Mouse (Mus musculus) cerebellum, adult 18-20 months (tissue): ENCODE data around the gene Fam198a.
"Not testable (repeated sequence)": the region's sequence is repeated elsewhere in the genome, so short reads cannot be mapped to it uniquely, and the experiment has no call there.

Experiments
- DNase-seq, 2 experiments: peaks; one replicate each; pipeline ENCODE4 v3.0.0; 2021

Gene Fam198a

GRCm38 (mm10) chr9:121982665-121983064 lies 31.9 kb downstream of the Fam198a start:
- no peak for DNase-seq

DNA sequence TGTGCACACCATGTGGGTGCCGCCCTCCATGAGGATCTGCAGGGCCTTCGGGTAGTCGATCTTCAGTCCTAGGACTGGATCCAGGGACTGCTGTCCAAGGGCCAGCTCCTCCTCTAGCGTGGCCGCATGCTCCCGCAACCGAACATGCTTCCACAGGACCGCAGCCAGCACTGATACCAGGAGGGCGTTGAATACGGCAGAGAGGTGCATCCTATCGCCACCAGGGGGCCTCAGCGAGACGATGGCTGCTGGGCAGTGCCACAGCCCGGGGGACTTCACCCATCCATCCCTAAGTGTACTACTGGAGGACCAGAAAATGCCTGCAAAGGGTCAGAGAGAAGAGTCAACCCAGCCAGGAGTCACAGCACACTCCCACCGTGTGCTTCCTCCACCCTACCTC lies 32.7 kb downstream of the Fam198a start:
- peak; percentile 91 to 93 for DNase-seq

DNA sequence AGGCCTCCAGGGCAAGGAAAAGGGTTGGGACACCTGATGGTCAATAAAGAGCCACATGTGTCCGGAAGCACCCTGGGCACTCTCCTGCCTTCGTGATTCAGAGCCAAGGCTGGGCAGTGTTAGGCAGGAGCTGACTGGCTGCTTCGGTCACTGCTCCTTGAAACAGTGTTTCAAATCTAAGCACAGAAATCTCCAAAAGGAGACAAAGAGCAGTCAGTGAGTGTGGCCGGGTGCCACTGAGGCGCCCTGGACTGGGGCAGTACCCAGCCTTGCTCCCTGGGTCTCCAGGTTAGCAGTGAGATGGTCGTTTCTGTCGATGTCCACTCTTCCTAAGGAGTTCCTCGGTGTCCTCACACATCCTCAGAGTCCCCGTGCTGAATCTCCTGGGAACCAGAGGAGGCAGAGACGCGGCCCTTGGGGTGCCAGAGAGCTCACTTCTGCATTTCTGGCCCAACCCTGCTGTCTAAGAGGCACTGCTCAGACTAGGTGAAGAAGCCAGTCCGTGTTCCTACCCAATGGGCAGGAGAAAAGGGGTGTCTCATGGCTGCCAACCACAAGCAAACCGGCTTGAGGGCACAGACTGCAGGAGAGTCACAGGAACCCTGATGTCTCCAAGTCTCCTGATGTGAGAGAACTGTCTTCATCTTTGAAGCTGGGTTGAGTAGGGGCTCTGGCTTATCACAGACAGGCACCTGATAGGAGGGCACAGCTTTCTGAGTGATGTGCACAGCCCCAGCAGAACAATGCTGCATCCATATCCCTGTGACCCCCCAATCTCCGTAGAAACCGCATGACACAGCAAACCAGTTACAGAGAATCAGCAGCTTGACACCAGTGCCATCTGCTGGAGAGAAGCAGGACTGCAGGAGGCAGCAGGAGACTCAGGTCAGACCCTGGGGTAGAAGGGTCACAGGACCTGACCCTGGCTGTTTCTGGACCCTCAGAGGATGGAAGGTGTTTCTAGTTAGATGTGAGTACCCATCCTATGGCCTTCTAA lies 34.0 kb downstream of the Fam198a start:
- peak; percentile 76 to 81 for DNase-seq

- no peak for DNase-seq
Observed at GRCm38 (mm10) chr9:121988910-121989309, 38.1 kb downstream of the Fam198a start.

DNA sequence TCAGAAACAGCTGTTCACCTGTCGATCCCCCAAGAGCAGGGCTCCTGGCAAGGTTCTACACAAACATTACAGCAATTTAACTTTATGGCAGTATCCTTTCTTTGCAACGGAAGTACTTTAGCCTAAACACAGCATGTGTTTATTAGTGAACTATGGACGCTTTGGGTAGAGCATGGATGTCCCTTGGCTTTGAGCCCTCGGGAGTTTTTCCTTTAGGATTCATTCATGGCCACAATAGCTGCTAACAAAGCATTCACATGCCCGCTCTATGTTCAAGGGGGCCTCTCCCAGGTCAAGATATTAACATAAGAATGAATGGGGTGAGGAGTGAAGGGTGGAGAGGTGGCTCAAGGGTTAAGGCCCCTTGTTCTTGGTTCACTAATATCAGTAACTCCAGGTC lies 38.7 kb downstream of the Fam198a start:
- DNase-seq, result no peak

- no peak for DNase-seq
Observed at GRCm38 (mm10) chr9:121991041-121991440, 40.3 kb downstream of the Fam198a start.

DNA sequence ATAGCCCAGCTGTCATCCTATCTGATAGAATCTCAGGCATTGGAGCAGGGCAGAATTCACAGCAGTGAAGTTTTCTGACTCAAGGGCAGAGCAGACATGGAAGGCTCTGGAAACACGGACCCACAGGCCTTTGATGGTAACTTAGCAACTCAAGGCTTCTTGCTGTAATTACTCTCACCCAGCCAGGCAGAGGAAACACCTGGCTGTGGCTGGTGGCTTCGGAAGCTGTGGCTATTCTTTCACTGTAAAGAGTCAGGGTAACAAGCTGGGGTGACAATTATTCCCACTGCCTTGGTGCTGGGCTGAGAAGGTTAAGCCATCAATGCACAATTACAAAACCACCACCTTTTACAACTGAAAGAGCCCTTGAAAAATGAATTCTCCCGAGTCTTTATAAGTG lies 42.3 kb downstream of the Fam198a start:
- DNase-seq, result no peak

- no peak for DNase-seq
Observed at GRCm38 (mm10) chr9:121995077-121995476, 44.3 kb downstream of the Fam198a start.

DNA sequence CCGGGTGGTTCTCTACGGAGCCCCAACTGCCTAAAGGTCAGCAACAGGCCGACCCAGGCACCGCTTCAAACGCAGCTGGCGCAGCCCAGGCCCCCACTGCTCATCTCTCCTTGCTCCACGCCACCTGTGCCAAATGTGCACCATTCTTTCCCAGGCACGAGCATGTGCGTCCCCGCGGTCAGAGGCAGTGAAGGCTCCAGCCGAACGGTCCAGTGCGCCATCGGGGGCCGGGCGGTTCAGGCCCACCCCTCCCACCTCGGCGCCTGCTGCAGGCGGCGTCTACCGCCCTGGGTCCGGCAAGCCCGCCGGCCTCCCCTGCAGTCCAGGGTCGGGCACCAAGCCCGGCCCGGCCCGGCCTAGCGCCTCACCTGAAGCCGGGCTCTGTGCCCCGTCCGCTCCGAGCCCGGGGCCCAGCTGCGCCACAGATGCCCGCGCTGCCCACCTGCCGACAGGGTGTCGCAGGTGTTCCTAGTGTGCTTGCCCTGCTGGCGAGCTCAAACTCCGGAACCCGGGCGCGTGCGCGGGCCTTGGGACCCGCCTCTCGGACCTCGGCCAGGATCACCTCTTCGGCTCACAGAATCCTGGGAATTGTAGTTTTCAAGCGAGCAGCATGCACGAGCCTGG lies 44.8 kb downstream of the Fam198a start:
- DNase-seq, result peak; percentile 94

GRCm38 (mm10) chr9:121997010-121997409 lies 46.2 kb downstream of the Fam198a start, which contains the start of gene Pomgnt2:
Gene Pomgnt2, minus strand, starts transcription at chr9:121997110.
- no peak for DNase-seq

GRCm38 (mm10) chr9:121997978-121998377 lies 47.2 kb downstream of the Fam198a start:
- no peak for DNase-seq

DNA sequence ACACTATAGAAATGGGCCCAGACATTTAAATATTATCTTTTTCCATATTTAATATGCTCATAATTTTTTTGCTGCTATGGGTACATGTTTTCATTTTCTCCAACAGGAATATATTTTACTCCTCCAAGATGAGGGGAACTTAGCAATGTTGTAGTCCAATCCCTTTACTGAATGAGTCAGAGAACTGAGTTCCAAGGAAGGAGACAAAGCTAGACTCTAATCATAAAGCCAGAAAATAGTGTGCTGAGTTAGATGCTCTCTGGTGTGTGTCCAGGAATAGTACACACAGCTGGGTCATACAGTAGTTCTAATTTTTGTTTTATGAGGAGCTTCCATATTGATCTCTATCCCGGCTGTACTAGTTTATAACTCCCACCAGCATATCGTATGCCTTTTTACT lies 55.4 kb downstream of the Fam198a start:
- no peak for DNase-seq

GRCm38 (mm10) chr9:122006609-122007008 lies 55.8 kb downstream of the Fam198a start:
- no peak for DNase-seq

- DNase-seq, result no peak
Observed at GRCm38 (mm10) chr9:122008876-122009275, 58.1 kb downstream of the Fam198a start.

- no peak for DNase-seq
Observed at GRCm38 (mm10) chr9:122010751-122011150, 60.0 kb downstream of the Fam198a start.

GRCm38 (mm10) chr9:122012816-122013215 lies 62.0 kb downstream of the Fam198a start:
- DNase-seq, result no peak

- no peak for DNase-seq
Observed at GRCm38 (mm10) chr9:122013629-122014028, 62.8 kb downstream of the Fam198a start.

DNA sequence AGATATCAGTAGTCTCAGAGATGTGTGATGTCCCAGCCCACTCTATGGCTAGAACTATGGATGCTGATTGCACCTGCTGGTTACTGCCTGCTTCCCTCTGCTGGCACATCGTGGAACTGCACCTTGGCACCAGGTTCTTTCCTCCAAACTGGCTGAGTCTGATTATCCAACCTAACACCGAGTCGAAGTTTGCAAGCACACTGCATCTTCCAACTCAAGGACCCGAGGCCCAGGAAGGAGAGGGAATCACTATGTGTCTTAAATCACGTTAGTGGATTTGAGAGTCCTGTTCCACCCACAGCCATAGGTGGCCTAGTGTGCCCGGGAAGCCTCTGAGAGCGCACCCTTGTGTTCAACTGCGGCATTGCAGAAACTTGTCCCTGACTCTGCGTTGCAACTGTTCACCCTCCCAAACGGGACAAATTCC lies 63.5 kb downstream of the Fam198a start:
- DNase-seq, result peak; percentile 82 to 85

GRCm38 (mm10) chr9:122018079-122018478 lies 67.3 kb downstream of the Fam198a start:
- no peak for DNase-seq

DNA sequence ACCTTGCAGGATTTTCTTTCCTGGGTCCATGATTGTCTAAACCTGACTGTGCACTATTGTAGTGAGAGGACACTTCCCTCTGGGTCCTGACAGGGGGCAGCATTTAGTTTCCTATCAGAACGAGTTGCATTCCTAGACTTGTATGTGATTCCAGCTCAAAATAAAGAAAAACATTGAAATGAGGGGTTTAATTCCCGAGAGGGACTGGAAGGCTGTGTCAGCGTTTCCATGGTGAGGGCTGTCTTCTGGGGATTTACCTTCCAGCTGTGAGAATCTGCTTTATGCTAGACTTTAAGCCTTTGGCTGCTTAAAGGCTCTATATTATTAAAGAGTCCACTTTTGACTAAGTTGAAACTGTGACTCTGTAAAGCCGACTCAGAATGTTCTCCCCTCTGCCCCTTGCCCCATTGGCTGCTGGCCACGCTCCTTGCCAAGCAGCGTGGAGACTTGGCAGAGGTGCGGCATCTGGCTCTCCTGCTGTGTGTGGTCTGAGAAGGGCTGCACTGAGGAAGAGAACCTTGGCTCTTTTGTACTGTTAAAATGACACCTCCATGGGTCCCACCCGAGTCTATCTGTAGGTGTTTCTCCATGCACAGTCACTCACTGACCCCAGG lies 68.1 kb downstream of the Fam198a start:
- peak; percentile 83 to 86 for DNase-seq

- no peak for DNase-seq
Observed at GRCm38 (mm10) chr9:122020321-122020720, 69.5 kb downstream of the Fam198a start.

GRCm38 (mm10) chr9:122021171-122021570 lies 70.4 kb downstream of the Fam198a start:
- not testable (repeated sequence) for DNase-seq

DNA sequence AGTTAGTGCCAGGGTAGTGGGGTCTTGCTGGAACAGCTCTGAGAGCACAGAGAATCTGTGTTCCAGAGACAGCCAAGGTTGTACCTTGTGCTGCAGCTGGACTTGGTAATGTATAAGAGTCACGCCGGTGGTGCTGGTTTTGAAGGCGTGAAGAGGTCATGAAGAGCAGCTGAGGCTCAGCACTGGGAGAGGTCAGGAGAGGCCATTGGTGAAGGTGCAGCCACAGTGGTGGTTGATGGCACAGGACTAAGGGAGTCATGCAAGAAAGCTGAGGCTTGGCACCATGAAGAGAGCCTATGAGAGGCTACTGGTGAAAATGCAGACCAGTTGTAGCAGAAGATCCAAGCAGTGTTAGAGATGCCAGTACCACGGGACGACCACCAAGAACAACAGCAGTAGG lies 70.8 kb downstream of the Fam198a start:
- DNase-seq, result no peak
